Mouse (Mus musculus) CH12.LX (cell line): ENCODE data around the gene Cox7a2.

Experiments
- CTCF ChIP-seq, 2 experiments: IDR thresholded peaks in 1 of 2; conservative IDR thresholded peaks in 1 of 2; 2 replicates each; pipeline ENCODE4 v1.5.1; 2011 to 2012; ENCODE audit warnings: low read depth in 2 of 2, low read length in 2 of 2, improper control_type of control experiment in 1 of 2, inconsistent platforms in 1 of 2, mild to moderate bottlenecking in 1 of 2, moderate library complexity in 1 of 2
- EP300 ChIP-seq: IDR thresholded peaks from 2 replicates; pipeline ENCODE4 v1.6.1; 2011; ENCODE audit warnings: low read length, improper control_type of control experiment
- JUND ChIP-seq: conservative IDR thresholded peaks from 2 replicates; pipeline ENCODE4 v1.6.1; 2011; ENCODE audit warnings: low read depth, low read length, improper control_type of control experiment
- MAX ChIP-seq: IDR thresholded peaks from 2 replicates; pipeline ENCODE4 v1.6.1; 2011; ENCODE audit warnings: low read length, improper control_type of control experiment
- MAZ ChIP-seq: IDR thresholded peaks from 2 replicates; pipeline ENCODE4 v1.6.1; 2012; ENCODE audit warnings: low read depth, mild to moderate bottlenecking, inconsistent platforms, low read length, improper control_type of control experiment, moderate library complexity
- MXI1 ChIP-seq: IDR thresholded peaks from 2 replicates; pipeline ENCODE4 v1.6.1; 2011; ENCODE audit warnings: mild to moderate bottlenecking, low read depth, low read length, improper control_type of control experiment
- POLR2A ChIP-seq: IDR thresholded peaks from 2 replicates; pipeline ENCODE4 v1.6.1; 2011; ENCODE audit warnings: low read depth, mild to moderate bottlenecking, improper control_type of control experiment, low read length
- RAD21 ChIP-seq: IDR thresholded peaks from 2 replicates; pipeline ENCODE4 v1.6.1; 2011; ENCODE audit warnings: low read depth, mild to moderate bottlenecking, low read length, improper control_type of control experiment, moderate library complexity
- USF1 ChIP-seq: IDR thresholded peaks from 2 replicates; pipeline ENCODE4 v1.6.1; 2014; ENCODE audit warnings: low read depth, mild to moderate bottlenecking, inconsistent platforms, low read length, improper control_type of control experiment
- ZC3H11A ChIP-seq: IDR thresholded peaks from 2 replicates; pipeline ENCODE4 v1.6.1; 2012; ENCODE audit warnings: low read depth, mild to moderate bottlenecking, inconsistent platforms, low read length, improper control_type of control experiment

DNA sequence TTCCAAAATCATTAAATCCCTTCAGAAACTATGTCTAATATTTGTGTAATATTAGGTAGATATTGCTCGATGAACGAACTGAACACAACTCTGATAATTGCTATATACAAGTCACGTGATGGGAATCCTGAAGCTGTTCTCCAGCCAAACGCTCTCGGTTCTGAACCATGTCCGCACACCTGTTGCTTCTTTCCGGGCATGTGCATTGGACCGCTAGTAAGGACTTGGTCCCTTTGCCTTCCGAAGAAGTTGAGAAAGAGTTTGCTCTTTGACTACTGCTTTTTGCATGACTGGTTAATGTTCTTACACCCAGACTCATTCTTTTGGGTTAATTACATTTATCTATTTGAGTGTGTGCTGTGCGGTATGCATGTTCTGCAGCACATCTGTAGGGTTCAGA lies 45.7 kb upstream of the Cox7a2 start:
- TF ChIP-seq RAD21: no peak
- no peak for TF ChIP-seq CTCF (conservative IDR thresholded peaks at IDR 0.05 in 1 of 2, IDR thresholded peaks at IDR 0.05 in 1 of 2; ENCODE audit: low read depth in 2 of 2, low read length in 2 of 2)
- TF ChIP-seq MXI1: no peak
- TF ChIP-seq MAX: no peak
- no peak for TF ChIP-seq EP300
- no peak for TF ChIP-seq MAZ
- no peak for TF ChIP-seq USF1
- no peak for TF ChIP-seq ZC3H11A
- TF ChIP-seq POLR2A: no peak
- TF ChIP-seq JUND: no peak
